Mouse (Mus musculus): Measurements from ENCODE around the gene Fibin. TPM values are rescaled to one million over a fixed set of nuclear protein-coding genes. Genes with fewer than 3 reads are reported as not detected.

Gene Fibin
- polyA plus RNA-seq, 1 experiment from 2014 or later: 33.5 TPM

GRCm38 (mm10) chr2:110314074-110314473, 48.9 kb downstream of the Fibin start:
- Histone ChIP-seq H3K4me3 (ENCODE audit: low read depth, low read length) (no peak overlapping the region), H3K36me3 (ENCODE audit: insufficient read depth) (no peaks in the 10 kb centered on the region), H3K4me1 (ENCODE audit: insufficient read depth) (no peaks in the 10 kb centered on the region), H3K27ac (ENCODE audit: low read depth) (no peak overlapping the region), H3K27me3 (ENCODE audit: insufficient read depth, low read length) (no peaks in the 10 kb centered on the region), H3K4me2 (no peak overlapping the region), H3K9me3 (ENCODE audit: low read depth, low read length) (no peaks in the 10 kb centered on the region), H3K9ac (no peak overlapping the region)
- ATAC-seq (ENCODE audit: insufficient read depth): no peak
- DNase-seq: no peak
- TF ChIP-seq CTCF (IDR thresholded peaks at IDR 0.05; ENCODE audit: low read depth): no peak
- 86% methylated on average over 5 of the region's 5 CpGs for WGBS

DNA sequence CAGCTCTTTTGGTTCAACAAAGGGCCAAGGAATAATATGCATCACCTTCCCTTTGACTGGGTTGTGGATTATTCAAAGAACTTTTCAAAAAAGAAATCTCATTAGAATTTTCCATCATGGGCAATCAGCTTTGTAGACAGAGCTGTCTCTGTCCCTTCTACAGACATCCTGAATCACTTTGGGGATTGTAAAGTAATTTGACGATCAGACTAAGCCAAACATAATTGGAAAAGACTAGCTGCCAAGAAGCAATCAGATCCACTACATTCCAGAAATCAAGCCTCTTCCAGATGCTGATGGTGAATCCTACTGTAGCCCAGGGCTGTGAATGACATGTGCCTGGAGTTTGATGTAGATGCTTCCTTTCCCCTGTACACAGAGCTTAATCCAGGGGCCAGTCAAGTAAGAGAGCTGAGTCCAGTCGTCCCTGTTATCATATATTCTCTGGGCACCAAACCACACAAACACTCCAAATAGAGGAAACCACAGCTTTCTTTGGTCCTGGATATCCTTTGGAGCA, 49.6 kb downstream of the Fibin start:
- DNase-seq: no peak
- no peak overlapping the region for H3K4me3 ChIP-seq (ENCODE audit: low read depth, low read length)
- WGBS: 61% methylated on average over 2 of the region's 2 CpGs

More for the DNA sequence above, 49.6 kb downstream of the Fibin start:
- Histone ChIP-seq H3K9ac (no peak overlapping the region), H3K4me2 (no peak overlapping the region), H3K27ac (ENCODE audit: low read depth) (no peak overlapping the region), H3K27me3 (ENCODE audit: insufficient read depth, low read length) (no peaks in the 10 kb centered on the region), H3K36me3 (ENCODE audit: insufficient read depth) (no peaks in the 10 kb centered on the region), H3K4me1 (ENCODE audit: insufficient read depth) (no peaks in the 10 kb centered on the region), H3K9me3 (ENCODE audit: low read depth, low read length) (no peaks in the 10 kb centered on the region)
- no peak for ATAC-seq (ENCODE audit: insufficient read depth)
- TF ChIP-seq CTCF (IDR thresholded peaks at IDR 0.05; ENCODE audit: low read depth): no peak

Other genes with a start within 250 kb of the Fibin start
- 0.17 and 0.46 TPM in 2 replicates for gene Bbox1, start 48.6 kb downstream of the Fibin start, polyA plus RNA-seq (2014; fragmentation: Nextera tagmentation; extraction: Ambion mirVana)
- gene Slc5a12, start 234.1 kb upstream of the Fibin start, polyA plus RNA-seq (2014; fragmentation: Nextera tagmentation; extraction: Ambion mirVana): not detected in 2 replicates

Measured in lung, embryonic 14.5 days (tissue).